Mouse (Mus musculus) embryonic fibroblast, embryonic 13.5 days (primary cell): ENCODE data around the gene Cdc42bpb.

Experiments used
- CTCF ChIP-seq: IDR thresholded peaks from 2 replicates; pipeline ENCODE4 v1.5.1; 2011; ENCODE audit warnings: mild to moderate bottlenecking, control low read depth, low read length, moderate library complexity, borderline replicate concordance; ENCODE audit not compliant: insufficient read depth
- POLR2A ChIP-seq: IDR thresholded peaks from 2 replicates; pipeline ENCODE4 v1.6.1; 2011; ENCODE audit warnings: low read depth, mild to moderate bottlenecking, control low read depth, low read length, moderate library complexity

- TF ChIP-seq CTCF (no peak), POLR2A (no peak)
Observed at GRCm38 (mm10) chr12:111343956-111344355, 33.6 kb downstream of the Cdc42bpb start.
